Mouse (Mus musculus): ENCODE results near the gene Dnaic1. TPM values are rescaled to one million over a fixed set of nuclear protein-coding genes. Genes with fewer than 3 reads are reported as not detected.

Dnaic1 gene
- polyA plus RNA-seq, 1 experiment from 2014 or later, result 1.4 TPM

GRCm38 (mm10) chr4:41557092-41557491 is 12.5 kb upstream of the Dnaic1 start:
- Histone ChIP-seq H3K4me3 (ENCODE audit: low read depth, low read length) (no peak overlapping the region), H3K4me2 (ENCODE audit: low read length) (no peak overlapping the region), H3K27ac (ENCODE audit: low read depth, low read length) (no peak overlapping the region), H3K9ac (ENCODE audit: low read length) (no peak overlapping the region), H3K36me3 (ENCODE audit: control insufficient read depth, insufficient read depth, low read length) (no peaks in the 10 kb centered on the region), H3K27me3 (replicated peaks; ENCODE audit: control insufficient read depth, insufficient read depth, low read length) (no peaks in the 10 kb centered on the region), H3K9me3 (replicated peaks; ENCODE audit: control insufficient read depth, low read length) (no peaks in the 10 kb centered on the region), H3K4me1 (ENCODE audit: control insufficient read depth, insufficient read depth, low read length) (no peaks in the 10 kb centered on the region; the same call in 1 of the 2 replicates)
- 76% methylated on average over 3 of the region's 3 CpGs for WGBS
- DNase-seq (ENCODE audit: low spot score), result no peak
- ATAC-seq, result no peak

GRCm38 (mm10) chr4:41563297-41563696 is 6.3 kb upstream of the Dnaic1 start:
- WGBS, result 91% methylated on average over 5 of the region's 5 CpGs
- no peaks in the 10 kb centered on the region for H3K36me3 ChIP-seq (ENCODE audit: control insufficient read depth, insufficient read depth, low read length)

GRCm38 (mm10) chr4:41566123-41566522 is 3.5 kb upstream of the Dnaic1 start:
- Histone ChIP-seq H3K9ac (ENCODE audit: low read length) (no peak overlapping the region), H3K4me2 (ENCODE audit: low read length) (no peak overlapping the region)
- 12% methylated on average over 3 of the region's 3 CpGs for WGBS

More at GRCm38 (mm10) chr4:41563297-41563696, 6.3 kb upstream of the Dnaic1 start:
- ATAC-seq (no peak), DNase-seq (ENCODE audit: low spot score) (no peak)
- Histone ChIP-seq H3K27ac (ENCODE audit: low read depth, low read length) (no peak overlapping the region), H3K9me3 (replicated peaks; ENCODE audit: control insufficient read depth, low read length) (no peaks in the 10 kb centered on the region), H3K4me1 (ENCODE audit: control insufficient read depth, insufficient read depth, low read length) (peaks cover 17% of the 10 kb centered on the region), H3K9ac (ENCODE audit: low read length) (no peak overlapping the region), H3K4me3 (ENCODE audit: low read depth, low read length) (no peak overlapping the region), H3K4me2 (ENCODE audit: low read length) (no peak overlapping the region), H3K27me3 (replicated peaks; ENCODE audit: control insufficient read depth, insufficient read depth, low read length) (no peaks in the 10 kb centered on the region)

GRCm38 (mm10) chr4:41568239-41568638 is 1.3 kb upstream of the Dnaic1 start:
- no peaks in the 10 kb centered on the region for H3K9me3 ChIP-seq (replicated peaks; ENCODE audit: control insufficient read depth, low read length)
- WGBS, result 5% methylated on average over 19 of the region's 19 CpGs
- H3K36me3 ChIP-seq (ENCODE audit: control insufficient read depth, insufficient read depth, low read length), result no peaks in the 10 kb centered on the region
- peak overlapping the region; percentile 86 for H3K4me2 ChIP-seq (ENCODE audit: low read length)
- DNase-seq (ENCODE audit: low spot score) (peak; percentile 47), ATAC-seq (no peak)
- H3K4me3 ChIP-seq (ENCODE audit: low read depth, low read length), result peak overlapping the region; percentile 88
- H3K27me3 ChIP-seq (replicated peaks; ENCODE audit: control insufficient read depth, insufficient read depth, low read length), result no peaks in the 10 kb centered on the region
- peak overlapping the region; percentile 93; the same call in 1 of the 2 replicates for H3K27ac ChIP-seq (ENCODE audit: low read depth, low read length)
- H3K9ac ChIP-seq (ENCODE audit: low read length), result peak overlapping the region; percentile 82
- H3K4me1 ChIP-seq (ENCODE audit: control insufficient read depth, insufficient read depth, low read length), result peaks cover 18% of the 10 kb centered on the region

More at GRCm38 (mm10) chr4:41566123-41566522, 3.5 kb upstream of the Dnaic1 start:
- H3K36me3 ChIP-seq (ENCODE audit: control insufficient read depth, insufficient read depth, low read length), result no peaks in the 10 kb centered on the region
- H3K4me1 ChIP-seq (ENCODE audit: control insufficient read depth, insufficient read depth, low read length), result peaks cover 18% of the 10 kb centered on the region
- ATAC-seq (no peak), DNase-seq (ENCODE audit: low spot score) (no peak)
- no peaks in the 10 kb centered on the region for H3K9me3 ChIP-seq (replicated peaks; ENCODE audit: control insufficient read depth, low read length)
- H3K27ac ChIP-seq (ENCODE audit: low read depth, low read length), result no peak overlapping the region
- no peak overlapping the region for H3K4me3 ChIP-seq (ENCODE audit: low read depth, low read length)
- no peaks in the 10 kb centered on the region for H3K27me3 ChIP-seq (replicated peaks; ENCODE audit: control insufficient read depth, insufficient read depth, low read length)

GRCm38 (mm10) chr4:41568682-41569410 is 729 bp upstream of the Dnaic1 start:
- Histone ChIP-seq H3K4me3 (ENCODE audit: low read depth, low read length) (peak overlapping the region; percentile 88), H3K9me3 (replicated peaks; ENCODE audit: control insufficient read depth, low read length) (no peaks in the 10 kb centered on the region), H3K27me3 (replicated peaks; ENCODE audit: control insufficient read depth, insufficient read depth, low read length) (no peaks in the 10 kb centered on the region), H3K27ac (ENCODE audit: low read depth, low read length) (peak overlapping the region; percentile 93), H3K9ac (ENCODE audit: low read length) (peak overlapping the region; percentile 82), H3K4me2 (ENCODE audit: low read length) (peak overlapping the region; percentile 86), H3K36me3 (ENCODE audit: control insufficient read depth, insufficient read depth, low read length) (no peaks in the 10 kb centered on the region), H3K4me1 (ENCODE audit: control insufficient read depth, insufficient read depth, low read length) (peaks cover 18% of the 10 kb centered on the region)
- DNase-seq (ENCODE audit: low spot score) (peak; percentile 63), ATAC-seq (peak; percentile 4; the same call in 1 of the 2 replicates)
- WGBS, result under 1% methylated on average over 58 of the region's 58 CpGs

GRCm38 (mm10) chr4:41571490-41571889 is 1.9 kb downstream of the Dnaic1 start:
- ATAC-seq (no peak), DNase-seq (ENCODE audit: low spot score) (no peak)

GRCm38 (mm10) chr4:41573492-41573891 is 3.9 kb downstream of the Dnaic1 start:
- 58% methylated on average over 4 of the region's 4 CpGs for WGBS

More at GRCm38 (mm10) chr4:41571490-41571889, 1.9 kb downstream of the Dnaic1 start:
- H3K9me3 ChIP-seq (replicated peaks; ENCODE audit: control insufficient read depth, low read length), result no peaks in the 10 kb centered on the region
- peaks cover 17% of the 10 kb centered on the region for H3K4me1 ChIP-seq (ENCODE audit: control insufficient read depth, insufficient read depth, low read length)
- H3K36me3 ChIP-seq (ENCODE audit: control insufficient read depth, insufficient read depth, low read length), result no peaks in the 10 kb centered on the region
- H3K27ac ChIP-seq (ENCODE audit: low read depth, low read length), result no peak overlapping the region
- H3K4me3 ChIP-seq (ENCODE audit: low read depth, low read length), result no peak overlapping the region
- H3K27me3 ChIP-seq (replicated peaks; ENCODE audit: control insufficient read depth, insufficient read depth, low read length), result no peaks in the 10 kb centered on the region
- H3K4me2 ChIP-seq (ENCODE audit: low read length), result no peak overlapping the region
- H3K9ac ChIP-seq (ENCODE audit: low read length), result no peak overlapping the region
- 28% methylated on average over 5 of the region's 5 CpGs for whole genome bisulfite sequencing

GRCm38 (mm10) chr4:41575914-41576313 is 6.3 kb downstream of the Dnaic1 start:
- Histone ChIP-seq H3K27me3 (replicated peaks; ENCODE audit: control insufficient read depth, insufficient read depth, low read length) (no peaks in the 10 kb centered on the region), H3K27ac (ENCODE audit: low read depth, low read length) (no peak overlapping the region), H3K9ac (ENCODE audit: low read length) (no peak overlapping the region), H3K36me3 (ENCODE audit: control insufficient read depth, insufficient read depth, low read length) (no peaks in the 10 kb centered on the region), H3K4me1 (ENCODE audit: control insufficient read depth, insufficient read depth, low read length) (peaks cover 4% of the 10 kb centered on the region), H3K4me3 (ENCODE audit: low read depth, low read length) (no peak overlapping the region), H3K4me2 (ENCODE audit: low read length) (no peak overlapping the region), H3K9me3 (replicated peaks; ENCODE audit: control insufficient read depth, low read length) (no peaks in the 10 kb centered on the region)
- DNase-seq (ENCODE audit: low spot score) (no peak), ATAC-seq (no peak)
- 47% methylated on average over 6 of the region's 6 CpGs for WGBS

More at GRCm38 (mm10) chr4:41573492-41573891, 3.9 kb downstream of the Dnaic1 start:
- no peak overlapping the region for H3K9ac ChIP-seq (ENCODE audit: low read length)
- no peak for ATAC-seq
- peaks cover 4% of the 10 kb centered on the region for H3K4me1 ChIP-seq (ENCODE audit: control insufficient read depth, insufficient read depth, low read length)
- H3K9me3 ChIP-seq (replicated peaks; ENCODE audit: control insufficient read depth, low read length), result no peaks in the 10 kb centered on the region
- H3K27ac ChIP-seq (ENCODE audit: low read depth, low read length), result no peak overlapping the region
- no peak overlapping the region for H3K4me3 ChIP-seq (ENCODE audit: low read depth, low read length)
- no peaks in the 10 kb centered on the region for H3K36me3 ChIP-seq (ENCODE audit: control insufficient read depth, insufficient read depth, low read length)
- DNase-seq (ENCODE audit: low spot score), result peak; percentile 51
- H3K27me3 ChIP-seq (replicated peaks; ENCODE audit: control insufficient read depth, insufficient read depth, low read length), result no peaks in the 10 kb centered on the region
- no peak overlapping the region for H3K4me2 ChIP-seq (ENCODE audit: low read length)

- H3K36me3 ChIP-seq (ENCODE audit: control insufficient read depth, insufficient read depth, low read length), result no peaks in the 10 kb centered on the region
- WGBS, result 73% methylated on average over 7 of the region's 7 CpGs
- no peak overlapping the region for H3K4me2 ChIP-seq (ENCODE audit: low read length)
- no peak overlapping the region for H3K27ac ChIP-seq (ENCODE audit: low read depth, low read length)
- no peaks in the 10 kb centered on the region for H3K27me3 ChIP-seq (replicated peaks; ENCODE audit: control insufficient read depth, insufficient read depth, low read length)
- no peaks in the 10 kb centered on the region; the same call in 1 of the 2 replicates for H3K4me1 ChIP-seq (ENCODE audit: control insufficient read depth, insufficient read depth, low read length)
- DNase-seq (ENCODE audit: low spot score), result no peak
- ATAC-seq, result no peak
- no peak overlapping the region for H3K9ac ChIP-seq (ENCODE audit: low read length)
- H3K9me3 ChIP-seq (replicated peaks; ENCODE audit: control insufficient read depth, low read length), result no peaks in the 10 kb centered on the region
- no peak overlapping the region for H3K4me3 ChIP-seq (ENCODE audit: low read depth, low read length)
Observed at GRCm38 (mm10) chr4:41583353-41583752, 13.8 kb downstream of the Dnaic1 start.
